Mouse (Mus musculus) hindbrain, embryonic 13.5 days (tissue): Measurements from ENCODE around the gene Slc25a36. TPM values are rescaled to one million over a fixed set of nuclear protein-coding genes. Genes with fewer than 3 reads are reported as not detected.
A peak's percentile ranks its signal among the peaks of the same experiment; 100 is the strongest.

Source experiments
- ATAC-seq: fragments of 200-750 bp; cut with Nextera tagmentation; 2 replicates; pipeline ENCODE4 v1.8.0; 2017; ENCODE audit warnings: moderate TSS enrichment; ENCODE audit not compliant: low FRiP score
- H3K27ac ChIP-seq: fragments of 300-500 bp; sonication (generic); 2 replicates; pipeline ENCODE4 v1.5.1; 2015; ENCODE audit warnings: inconsistent platforms, mild to moderate bottlenecking, moderate library complexity
- H3K27me3 ChIP-seq: fragments of 300-500 bp; sonication (generic); 2 replicates; pipeline ENCODE4 v1.6.1; 2015; ENCODE audit warnings: mild to moderate bottlenecking, inconsistent platforms
- H3K36me3 ChIP-seq: fragments of 300-500 bp; sonication (generic); 2 replicates; pipeline ENCODE4 v1.6.1; 2015; ENCODE audit warnings: mild to moderate bottlenecking, inconsistent platforms
- H3K4me1 ChIP-seq: fragments of 300-500 bp; sonication (generic); replicated peaks from 2 replicates; pipeline ENCODE4 v1.6.1; 2015; ENCODE audit warnings: inconsistent platforms
- H3K4me2 ChIP-seq: fragments of 300-500 bp; sonication (generic); 2 replicates; pipeline ENCODE4 v1.6.1; 2015; ENCODE audit warnings: inconsistent platforms, mild to moderate bottlenecking, moderate library complexity
- H3K4me3 ChIP-seq: fragments of 300-500 bp; sonication (generic); 2 replicates; pipeline ENCODE4 v1.5.1; 2015; ENCODE audit warnings: mild to moderate bottlenecking, inconsistent platforms
- H3K9ac ChIP-seq: fragments of 300-500 bp; sonication (generic); 2 replicates; pipeline ENCODE4 v1.6.1; 2015; ENCODE audit warnings: mild to moderate bottlenecking, inconsistent platforms
- H3K9me3 ChIP-seq: fragments of 300-500 bp; sonication (generic); 2 replicates; pipeline ENCODE4 v1.6.1; 2016; ENCODE audit warnings: inconsistent platforms
- WGBS: fragments of 180-500 bp; shearing (Covaris S2); methylation state at CpG from one replicate; pipeline ENCODE4 v1.1.7; 2015; 5-methylcytosine and 5-hydroxymethylcytosine counted together
- polyA plus RNA-seq: library from polyadenylated mRNA; unstranded; fragments of >200 nt; fragmentation: Nextera tagmentation; extraction: Ambion mirVana; gene quantifications from 2 replicates; pipeline ENCODE4 v1.2.1, GENCODE M21; 2015

Gene Slc25a36
- polyA plus RNA-seq, 1 experiment from 2014 or later: 85.5 TPM

GRCm38 (mm10) chr9:97105400-97105985, 5.5 kb downstream of the Slc25a36 start:
- Histone ChIP-seq H3K36me3 (no peaks in the 10 kb centered on the region), H3K9me3 (no peaks in the 10 kb centered on the region), H3K4me2 (no peak overlapping the region), H3K27ac (no peak overlapping the region), H3K4me1 (peaks cover 25% of the 10 kb centered on the region), H3K27me3 (no peaks in the 10 kb centered on the region), H3K4me3 (no peak overlapping the region), H3K9ac (no peak overlapping the region)
- ATAC-seq: no peak
- 76% methylated on average over 2 of the region's 2 CpGs for WGBS

GRCm38 (mm10) chr9:97103376-97104061, 7.4 kb downstream of the Slc25a36 start:
- Histone ChIP-seq H3K4me1 (peaks cover 12% of the 10 kb centered on the region; the same call in 1 of the 2 replicates), H3K27me3 (no peaks in the 10 kb centered on the region), H3K4me3 (no peak overlapping the region), H3K27ac (no peak overlapping the region), H3K9me3 (no peaks in the 10 kb centered on the region), H3K36me3 (0 out of 2 replicates have a peak, but pooled peaks cover 5% of the 10 kb centered on the region), H3K4me2 (no peak overlapping the region), H3K9ac (no peak overlapping the region)
- 85% methylated on average over 2 of the region's 2 CpGs for WGBS
- ATAC-seq: no peak

DNA sequence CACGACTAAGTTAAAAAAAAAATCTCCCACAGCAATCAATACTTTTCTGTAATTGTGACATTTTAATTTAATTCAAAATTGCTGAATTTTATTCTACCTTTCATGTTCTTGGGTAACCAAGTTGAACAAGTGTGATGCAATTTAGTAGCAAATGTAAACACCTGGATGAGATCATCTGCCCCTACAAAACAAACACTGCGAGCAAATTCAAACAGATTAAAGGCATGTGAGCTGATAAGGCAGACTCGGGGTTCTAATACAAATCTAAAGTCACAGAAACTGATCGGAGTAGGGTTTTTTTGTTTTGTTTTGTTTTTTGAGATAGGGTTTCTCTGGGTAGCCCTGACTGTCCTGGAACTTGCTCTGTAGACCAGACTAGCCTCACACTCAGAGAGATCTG, 12.0 kb downstream of the Slc25a36 start:
- Histone ChIP-seq H3K9me3 (no peaks in the 10 kb centered on the region), H3K4me1 (0 out of 2 replicates have a peak, but pooled peaks cover 4% of the 10 kb centered on the region), H3K4me3 (no peak overlapping the region), H3K27ac (no peak overlapping the region), H3K4me2 (no peak overlapping the region), H3K36me3 (peaks cover 33% of the 10 kb centered on the region), H3K27me3 (no peaks in the 10 kb centered on the region), H3K9ac (no peak overlapping the region)
- no peak for ATAC-seq
- WGBS: 94% methylated on average over 4 of the region's 4 CpGs

DNA sequence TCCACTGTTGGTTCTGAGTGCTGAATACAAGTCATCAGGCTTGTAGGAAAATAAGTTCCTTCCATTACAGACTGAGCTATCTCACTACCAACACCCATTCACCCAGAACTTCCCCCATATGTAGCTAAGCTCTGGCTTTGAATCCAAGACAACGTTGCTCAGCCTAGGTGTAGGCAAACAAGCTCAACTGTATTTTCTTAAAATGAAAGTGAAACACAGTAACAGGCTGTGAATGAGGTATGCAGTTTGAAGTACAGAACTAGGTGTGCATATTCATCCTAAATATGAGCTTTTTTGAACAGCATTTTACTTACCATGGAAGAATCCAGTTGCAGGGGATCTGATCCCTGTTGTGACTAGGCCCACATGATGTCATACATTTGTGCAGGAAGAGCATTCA, 14.8 kb downstream of the Slc25a36 start:
- Histone ChIP-seq H3K36me3 (peaks cover 45% of the 10 kb centered on the region), H3K27ac (no peak overlapping the region)

DNA sequence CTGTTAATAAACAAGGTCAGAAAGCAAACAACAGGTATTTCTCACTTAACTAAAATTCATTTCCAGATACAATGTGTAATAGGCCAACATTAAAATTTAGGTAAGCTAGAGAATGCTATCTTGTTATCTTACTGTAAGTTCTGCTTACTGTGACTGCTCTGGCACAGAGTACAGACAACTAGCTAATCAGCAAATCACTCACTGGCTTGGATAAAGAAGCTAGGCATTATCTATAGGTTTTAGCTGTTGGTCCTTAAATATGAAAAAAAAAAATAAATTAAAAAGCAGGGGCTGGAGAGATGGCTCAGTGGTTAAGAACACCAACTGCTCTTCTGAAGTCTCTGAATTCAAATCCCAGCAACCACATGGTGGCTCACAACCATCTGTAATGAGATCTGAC, 23.1 kb downstream of the Slc25a36 start:
- Histone ChIP-seq H3K36me3 (peaks cover 28% of the 10 kb centered on the region), H3K4me3 (no peak overlapping the region), H3K4me2 (no peak overlapping the region), H3K9ac (no peak overlapping the region), H3K4me1 (no peaks in the 10 kb centered on the region), H3K27me3 (no peaks in the 10 kb centered on the region), H3K27ac (no peak overlapping the region), H3K9me3 (no peaks in the 10 kb centered on the region)
- no peak for ATAC-seq

More for the DNA sequence above, 14.8 kb downstream of the Slc25a36 start:
- ATAC-seq: no peak
- H3K4me1 ChIP-seq: no peaks in the 10 kb centered on the region
- 93% methylated on average over 1 of the region's 1 CpGs for WGBS
- H3K4me3 ChIP-seq: no peak overlapping the region
- H3K27me3 ChIP-seq: no peaks in the 10 kb centered on the region
- H3K9ac ChIP-seq: no peak overlapping the region
- H3K4me2 ChIP-seq: no peak overlapping the region
- H3K9me3 ChIP-seq: no peaks in the 10 kb centered on the region

- H3K27ac ChIP-seq: no peak overlapping the region
- no peak overlapping the region for H3K9ac ChIP-seq
- WGBS: 90% methylated on average over 2 of the region's 2 CpGs
- H3K4me1 ChIP-seq: no peaks in the 10 kb centered on the region
- no peak for ATAC-seq
- H3K27me3 ChIP-seq: no peaks in the 10 kb centered on the region
- H3K4me3 ChIP-seq: no peak overlapping the region
- H3K36me3 ChIP-seq: peaks cover 40% of the 10 kb centered on the region
- no peak overlapping the region for H3K4me2 ChIP-seq
- H3K9me3 ChIP-seq: no peaks in the 10 kb centered on the region
Observed at GRCm38 (mm10) chr9:97084628-97085027, 26.3 kb downstream of the Slc25a36 start.

- no peak overlapping the region for H3K27ac ChIP-seq
- no peak for ATAC-seq
- no peaks in the 10 kb centered on the region for H3K4me1 ChIP-seq
- WGBS: 84% methylated on average over 4 of the region's 4 CpGs
- H3K9ac ChIP-seq: no peak overlapping the region
- H3K27me3 ChIP-seq: no peaks in the 10 kb centered on the region
- H3K36me3 ChIP-seq: peaks cover 47% of the 10 kb centered on the region
- no peak overlapping the region for H3K4me2 ChIP-seq
- H3K9me3 ChIP-seq: no peaks in the 10 kb centered on the region
- H3K4me3 ChIP-seq: no peak overlapping the region
Observed at GRCm38 (mm10) chr9:97081106-97081862, 29.7 kb downstream of the Slc25a36 start.

GRCm38 (mm10) chr9:97069911-97070310, 41.0 kb downstream of the Slc25a36 start:
- no peak overlapping the region for H3K27ac ChIP-seq
- H3K9ac ChIP-seq: no peak overlapping the region
- H3K36me3 ChIP-seq: peaks cover 5% of the 10 kb centered on the region
- H3K27me3 ChIP-seq: no peaks in the 10 kb centered on the region
- no peaks in the 10 kb centered on the region for H3K9me3 ChIP-seq
- H3K4me2 ChIP-seq: no peak overlapping the region
- no peak overlapping the region for H3K4me3 ChIP-seq
- ATAC-seq: no peak
- 74% methylated on average over 5 of the region's 5 CpGs for WGBS
- H3K4me1 ChIP-seq: peaks cover 14% of the 10 kb centered on the region

DNA sequence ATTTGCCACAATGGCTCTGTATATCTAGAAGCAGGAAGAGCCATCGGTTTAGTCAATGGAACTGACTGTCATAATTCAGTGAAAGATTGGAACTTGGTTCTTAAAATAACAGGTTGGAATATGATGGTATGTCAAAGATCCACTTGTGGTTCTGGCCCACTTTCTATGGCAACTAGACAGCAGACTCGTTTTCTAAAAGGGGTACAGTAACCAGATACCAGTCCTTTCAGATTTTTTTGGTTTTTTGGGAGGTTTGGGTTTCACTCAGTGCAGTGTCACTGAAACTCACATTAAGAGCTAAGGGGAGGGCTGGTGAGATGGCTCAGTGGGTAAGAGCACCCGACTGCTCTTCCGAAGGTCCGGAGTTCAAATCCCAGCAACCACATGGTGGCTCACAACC, 41.5 kb downstream of the Slc25a36 start:
- H3K27ac ChIP-seq: no peak overlapping the region
- no peaks in the 10 kb centered on the region for H3K27me3 ChIP-seq
- H3K4me1 ChIP-seq: peaks cover 14% of the 10 kb centered on the region
- H3K4me3 ChIP-seq: no peak overlapping the region
- no peak overlapping the region for H3K4me2 ChIP-seq
- no peaks in the 10 kb centered on the region for H3K9me3 ChIP-seq
- no peak overlapping the region for H3K9ac ChIP-seq
- 94% methylated on average over 5 of the region's 5 CpGs for WGBS
- no peak for ATAC-seq
- peaks cover 3% of the 10 kb centered on the region; the same call in 1 of the 2 replicates for H3K36me3 ChIP-seq

- H3K4me1 ChIP-seq: peaks cover 14% of the 10 kb centered on the region
- no peak overlapping the region for H3K4me2 ChIP-seq
- no peak overlapping the region for H3K9ac ChIP-seq
- no peaks in the 10 kb centered on the region for H3K27me3 ChIP-seq
- no peak overlapping the region for H3K27ac ChIP-seq
- H3K9me3 ChIP-seq: no peaks in the 10 kb centered on the region
- no peak overlapping the region for H3K4me3 ChIP-seq
- 46% methylated on average over 9 of the region's 9 CpGs for WGBS
- peak; percentile 80 for ATAC-seq
- no peaks in the 10 kb centered on the region for H3K36me3 ChIP-seq
Observed at GRCm38 (mm10) chr9:97068201-97069095, 42.5 kb downstream of the Slc25a36 start.

DNA sequence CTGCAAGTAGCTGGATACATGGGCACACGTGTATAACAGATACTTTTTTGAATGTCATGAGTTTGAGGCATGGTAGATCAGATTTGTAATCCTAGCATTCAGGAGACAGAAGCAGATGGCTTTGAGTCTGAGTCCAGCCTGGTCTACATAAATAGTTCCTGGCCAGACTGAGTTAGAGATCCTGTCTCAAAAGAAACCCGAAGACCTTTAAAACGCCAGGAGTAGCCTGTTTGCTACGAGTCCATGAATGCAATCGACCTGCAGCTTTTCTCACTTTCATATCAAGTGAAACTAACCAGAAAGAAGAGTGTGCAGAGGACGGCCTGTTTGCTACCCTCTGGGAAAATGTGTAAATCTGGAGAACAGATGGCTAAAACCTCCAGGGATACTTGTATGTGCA, 43.2 kb downstream of the Slc25a36 start:
- Histone ChIP-seq H3K9ac (no peak overlapping the region), H3K4me3 (no peak overlapping the region), H3K4me1 (peaks cover 16% of the 10 kb centered on the region), H3K36me3 (no peaks in the 10 kb centered on the region), H3K27ac (no peak overlapping the region), H3K4me2 (no peak overlapping the region), H3K9me3 (no peaks in the 10 kb centered on the region), H3K27me3 (no peaks in the 10 kb centered on the region)
- no peak for ATAC-seq
- 70% methylated on average over 6 of the region's 6 CpGs for WGBS

GRCm38 (mm10) chr9:97065885-97066284, 45.1 kb downstream of the Slc25a36 start:
- Histone ChIP-seq H3K36me3 (no peaks in the 10 kb centered on the region), H3K27me3 (no peaks in the 10 kb centered on the region), H3K9ac (no peak overlapping the region), H3K4me1 (peaks cover 21% of the 10 kb centered on the region), H3K4me3 (no peak overlapping the region), H3K4me2 (no peak overlapping the region), H3K9me3 (no peaks in the 10 kb centered on the region), H3K27ac (no peak overlapping the region)
- ATAC-seq: no peak
- 45% methylated on average over 4 of the region's 4 CpGs for WGBS
